Mouse (Mus musculus): ENCODE measurements at regions not wholly inside any gene's neighbourhood (a gene's known extent, or its start where the extent isn't known, plus 50 kb on each side); places are given as distances from the start of the nearest gene placed in this dataset.
A peak's percentile ranks its signal among the peaks of the same experiment; 100 is the strongest.

DNA sequence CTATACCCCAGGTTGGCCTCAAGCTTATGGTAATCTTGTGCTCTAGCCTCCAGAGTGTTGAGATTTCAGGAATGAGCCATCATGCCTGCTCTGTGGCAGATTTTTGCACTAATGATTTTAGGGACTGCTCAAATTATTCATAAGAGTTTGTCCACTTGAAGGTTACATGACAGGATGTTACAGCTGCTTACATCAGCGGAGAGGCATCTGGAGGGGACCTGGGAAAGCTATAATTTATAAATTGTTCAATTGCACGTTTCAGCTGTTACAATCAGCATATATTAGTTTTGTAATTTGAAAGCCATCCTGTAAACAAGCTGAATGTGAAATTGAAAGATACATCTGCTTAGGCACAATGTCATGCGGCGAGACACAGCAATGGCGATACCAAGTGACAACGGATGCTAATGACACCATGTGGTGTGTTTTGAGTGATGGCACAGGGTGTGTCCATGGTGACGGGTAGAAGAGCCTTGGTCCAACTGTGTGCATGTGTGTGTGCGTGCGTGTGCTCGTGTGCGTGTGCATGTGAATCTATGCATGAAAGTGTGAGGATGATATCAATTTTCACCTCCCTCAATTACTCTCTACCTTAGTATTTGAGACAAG is 96.6 kb upstream of the Gjb5 start:
- Histone ChIP-seq H3K27ac (ENCODE audit: insufficient read depth, low read depth, low read length) (no peak overlapping the region), H3K4me3 (ENCODE audit: low read depth, low read length) (no peak overlapping the region), H3K36me3 (ENCODE audit: control insufficient read depth, insufficient read depth, low read length) (no peaks in the 10 kb centered on the region), H3K27me3 (ENCODE audit: control insufficient read depth, insufficient read depth, low read length) (no peaks in the 10 kb centered on the region), H3K4me1 (ENCODE audit: control insufficient read depth, insufficient read depth, insufficient read length, low read length) (no peaks in the 10 kb centered on the region)
- WGBS, result 88% methylated on average over 11 of the region's 11 CpGs
- TF ChIP-seq CTCF (IDR thresholded peaks at IDR 0.05; ENCODE audit: extremely low read depth, insufficient read length, insufficient replicate concordance, low read depth, low read length), result no peak
- TF ChIP-seq POLR2A (IDR thresholded peaks at IDR 0.05; ENCODE audit: low read depth, low read length), result no peak

DNA sequence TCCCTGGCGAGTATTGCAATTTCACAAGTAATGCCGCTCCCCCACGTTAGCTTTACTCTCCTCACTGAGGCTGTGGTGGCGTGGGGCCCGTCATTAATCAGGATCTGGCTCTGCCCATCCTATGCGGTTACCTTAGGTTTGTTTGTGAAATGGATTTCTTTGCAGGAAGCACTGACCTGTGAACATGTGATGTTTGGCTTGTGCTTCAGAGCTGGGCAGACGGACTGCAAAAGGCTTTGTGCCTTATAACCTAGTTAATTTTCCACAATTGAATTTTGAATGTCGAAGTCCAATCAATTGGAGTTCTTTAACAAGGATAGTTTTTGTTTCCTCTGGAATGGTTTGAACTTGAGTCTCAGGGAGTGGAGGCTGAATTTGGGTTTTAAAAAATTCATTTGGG is 94.1 kb upstream of the Gjb5 start:
- Histone ChIP-seq H3K36me3 (ENCODE audit: control insufficient read depth, insufficient read depth, low read length) (no peaks in the 10 kb centered on the region), H3K4me1 (ENCODE audit: control insufficient read depth, insufficient read depth, insufficient read length, low read length) (no peaks in the 10 kb centered on the region), H3K27ac (ENCODE audit: insufficient read depth, low read depth, low read length) (no peak overlapping the region), H3K27me3 (ENCODE audit: control insufficient read depth, insufficient read depth, low read length) (no peaks in the 10 kb centered on the region), H3K4me3 (ENCODE audit: low read depth, low read length) (no peak overlapping the region)
- WGBS, result 42% methylated on average over 8 of the region's 8 CpGs
- no peak for TF ChIP-seq POLR2A (IDR thresholded peaks at IDR 0.05; ENCODE audit: low read depth, low read length)
- no peak for TF ChIP-seq CTCF (IDR thresholded peaks at IDR 0.05; ENCODE audit: extremely low read depth, insufficient read length, insufficient replicate concordance, low read depth, low read length)

DNA sequence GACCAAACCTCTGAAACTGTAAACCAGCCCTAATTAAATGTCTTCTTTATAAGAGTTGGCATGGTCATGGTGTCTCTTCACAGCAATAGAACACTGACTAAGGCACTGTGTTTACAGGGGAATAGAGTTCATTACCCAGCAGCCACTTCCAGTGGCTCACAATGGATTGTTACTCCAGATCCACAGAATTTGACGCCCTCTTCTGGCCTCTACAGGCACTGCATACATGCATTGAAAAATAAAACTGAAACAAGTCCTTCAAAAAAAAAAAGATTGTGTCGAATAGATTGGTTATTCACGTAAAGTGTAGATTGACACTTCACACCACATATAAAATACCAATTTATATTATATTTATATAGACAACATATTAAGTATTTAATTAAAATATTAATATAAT is 87.3 kb upstream of the Gjb5 start:
- TF ChIP-seq CTCF (IDR thresholded peaks at IDR 0.05; ENCODE audit: extremely low read depth, insufficient read length, insufficient replicate concordance, low read depth, low read length) (no peak), POLR2A (IDR thresholded peaks at IDR 0.05; ENCODE audit: low read depth, low read length) (no peak)
- H3K27ac ChIP-seq (ENCODE audit: insufficient read depth, low read depth, low read length), result no peak overlapping the region
- no peaks in the 10 kb centered on the region for H3K36me3 ChIP-seq (ENCODE audit: control insufficient read depth, insufficient read depth, low read length)
- H3K4me1 ChIP-seq (ENCODE audit: control insufficient read depth, insufficient read depth, insufficient read length, low read length), result no peaks in the 10 kb centered on the region
- no peak overlapping the region for H3K4me3 ChIP-seq (ENCODE audit: low read depth, low read length)
- 68% methylated on average over 3 of the region's 3 CpGs for WGBS
- H3K27me3 ChIP-seq (ENCODE audit: control insufficient read depth, insufficient read depth, low read length), result no peaks in the 10 kb centered on the region

DNA sequence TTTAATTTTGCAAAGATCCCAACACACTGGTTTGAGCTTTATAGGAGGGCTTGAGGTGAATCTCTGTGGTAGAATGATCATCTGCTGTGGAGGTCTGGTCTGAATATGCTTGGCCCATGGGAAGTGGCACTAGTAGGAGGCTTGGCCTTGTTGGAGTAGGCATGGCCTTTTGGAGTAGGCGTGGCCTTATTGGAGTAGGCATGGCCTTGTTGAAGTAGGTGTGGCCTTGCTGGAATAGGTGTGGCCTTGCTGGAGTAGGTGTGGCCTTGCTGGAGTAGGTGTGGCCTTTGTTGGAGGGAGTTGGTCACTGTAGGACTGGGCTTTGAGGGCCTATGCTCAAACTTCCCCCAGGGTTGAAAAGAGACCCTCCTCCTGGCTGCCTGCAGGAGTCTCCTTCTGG is 86.1 kb upstream of the Gjb5 start:
- TF ChIP-seq CTCF (IDR thresholded peaks at IDR 0.05; ENCODE audit: extremely low read depth, insufficient read length, insufficient replicate concordance, low read depth, low read length), result no peak
- TF ChIP-seq POLR2A (IDR thresholded peaks at IDR 0.05; ENCODE audit: low read depth, low read length), result no peak
- no peaks in the 10 kb centered on the region for H3K4me1 ChIP-seq (ENCODE audit: control insufficient read depth, insufficient read depth, insufficient read length, low read length)
- 89% methylated on average over 1 of the region's 1 CpGs for WGBS
- no peaks in the 10 kb centered on the region for H3K36me3 ChIP-seq (ENCODE audit: control insufficient read depth, insufficient read depth, low read length)
- no peaks in the 10 kb centered on the region for H3K27me3 ChIP-seq (ENCODE audit: control insufficient read depth, insufficient read depth, low read length)
- no peak overlapping the region for H3K27ac ChIP-seq (ENCODE audit: insufficient read depth, low read depth, low read length)
- no peak overlapping the region for H3K4me3 ChIP-seq (ENCODE audit: low read depth, low read length)

DNA sequence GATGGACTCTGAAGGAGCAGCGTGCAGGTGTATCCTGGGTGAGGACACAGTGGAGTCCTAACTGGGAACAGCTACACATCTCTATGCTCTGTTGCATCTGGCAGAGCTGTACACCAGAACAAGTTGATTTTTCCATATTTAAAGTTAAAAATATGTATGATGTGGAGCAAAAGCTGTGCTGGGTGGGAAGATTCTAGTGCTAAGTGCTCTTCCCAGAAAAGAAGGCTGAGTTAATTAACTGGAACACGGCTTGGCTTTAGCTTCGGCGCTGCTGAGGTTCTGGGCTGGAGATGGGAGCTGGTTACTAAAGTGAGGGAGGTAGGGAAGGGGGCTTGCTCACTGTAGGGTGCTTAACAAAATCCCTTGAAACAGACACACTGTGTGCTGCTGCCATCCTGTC is 84.0 kb upstream of the Gjb5 start:
- no peaks in the 10 kb centered on the region for H3K27me3 ChIP-seq (ENCODE audit: control insufficient read depth, insufficient read depth, low read length)
- H3K4me1 ChIP-seq (ENCODE audit: control insufficient read depth, insufficient read depth, insufficient read length, low read length), result no peaks in the 10 kb centered on the region
- TF ChIP-seq CTCF (IDR thresholded peaks at IDR 0.05; ENCODE audit: extremely low read depth, insufficient read length, insufficient replicate concordance, low read depth, low read length) (no peak), POLR2A (IDR thresholded peaks at IDR 0.05; ENCODE audit: low read depth, low read length) (no peak)
- H3K36me3 ChIP-seq (ENCODE audit: control insufficient read depth, insufficient read depth, low read length), result no peaks in the 10 kb centered on the region
- WGBS, result 88% methylated on average over 4 of the region's 4 CpGs
- no peak overlapping the region for H3K27ac ChIP-seq (ENCODE audit: insufficient read depth, low read depth, low read length)
- H3K4me3 ChIP-seq (ENCODE audit: low read depth, low read length), result no peak overlapping the region

DNA sequence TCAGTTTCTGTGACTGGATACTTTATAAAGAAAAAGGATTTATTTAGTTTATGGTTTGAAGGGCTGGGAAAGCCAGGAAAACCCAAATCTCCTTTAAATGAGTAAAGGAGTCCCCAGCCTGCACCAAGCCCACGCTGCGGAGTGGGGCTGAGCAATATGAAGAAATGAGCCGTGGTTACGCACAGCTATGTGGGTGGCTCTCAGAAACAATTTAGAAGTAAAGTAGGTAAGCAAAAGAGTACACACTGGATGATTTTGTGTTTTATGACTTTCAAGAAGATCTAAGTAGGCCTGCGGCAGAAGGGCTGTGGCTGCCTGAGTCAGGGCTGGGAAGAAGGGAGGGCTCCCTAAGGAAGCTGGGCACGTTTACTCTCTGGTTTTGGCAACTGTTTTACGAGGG is 82.6 kb upstream of the Gjb5 start:
- Histone ChIP-seq H3K4me1 (ENCODE audit: control insufficient read depth, insufficient read depth, insufficient read length, low read length) (no peaks in the 10 kb centered on the region), H3K27ac (ENCODE audit: insufficient read depth, low read depth, low read length) (no peak overlapping the region), H3K4me3 (ENCODE audit: low read depth, low read length) (no peak overlapping the region), H3K36me3 (ENCODE audit: control insufficient read depth, insufficient read depth, low read length) (no peaks in the 10 kb centered on the region), H3K27me3 (ENCODE audit: control insufficient read depth, insufficient read depth, low read length) (no peaks in the 10 kb centered on the region)
- TF ChIP-seq CTCF (IDR thresholded peaks at IDR 0.05; ENCODE audit: extremely low read depth, insufficient read length, insufficient replicate concordance, low read depth, low read length), result no peak
- no peak for TF ChIP-seq POLR2A (IDR thresholded peaks at IDR 0.05; ENCODE audit: low read depth, low read length)
- WGBS, result 39% methylated on average over 7 of the region's 7 CpGs

DNA sequence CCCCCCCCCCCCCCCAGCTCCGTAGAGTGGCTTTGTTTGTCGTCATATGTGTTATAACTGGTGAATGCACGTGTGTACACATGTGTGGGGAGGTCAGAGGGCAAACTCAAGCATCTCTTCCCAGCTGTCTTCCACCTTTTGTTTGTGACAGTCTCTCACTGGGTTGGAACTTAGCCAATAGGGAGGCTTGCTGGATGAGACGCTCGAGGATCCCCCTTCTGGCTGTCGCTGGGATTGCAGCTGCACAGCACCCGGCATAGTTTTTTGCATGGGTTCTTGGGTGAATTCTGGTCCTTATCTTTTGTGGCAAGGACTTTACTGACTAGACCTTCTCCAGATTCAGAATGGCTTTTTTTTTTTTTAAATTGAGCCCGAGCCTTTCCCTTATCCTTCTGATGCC is 77.1 kb upstream of the Gjb5 start:
- Histone ChIP-seq H3K27me3 (ENCODE audit: control insufficient read depth, insufficient read depth, low read length) (no peaks in the 10 kb centered on the region), H3K4me1 (ENCODE audit: control insufficient read depth, insufficient read depth, insufficient read length, low read length) (no peaks in the 10 kb centered on the region), H3K36me3 (ENCODE audit: control insufficient read depth, insufficient read depth, low read length) (no peaks in the 10 kb centered on the region), H3K27ac (ENCODE audit: insufficient read depth, low read depth, low read length) (no peak overlapping the region), H3K4me3 (ENCODE audit: low read depth, low read length) (no peak overlapping the region)
- TF ChIP-seq CTCF (IDR thresholded peaks at IDR 0.05; ENCODE audit: extremely low read depth, insufficient read length, insufficient replicate concordance, low read depth, low read length), result peak; percentile 54; the same call in 1 of the 2 replicates
- TF ChIP-seq POLR2A (IDR thresholded peaks at IDR 0.05; ENCODE audit: low read depth, low read length), result no peak
- WGBS, result 21% methylated on average over 8 of the region's 8 CpGs

All from small intestine, adult 2 months (tissue).